Mouse (Mus musculus): ENCODE results near the gene Gm10282.

DNA sequence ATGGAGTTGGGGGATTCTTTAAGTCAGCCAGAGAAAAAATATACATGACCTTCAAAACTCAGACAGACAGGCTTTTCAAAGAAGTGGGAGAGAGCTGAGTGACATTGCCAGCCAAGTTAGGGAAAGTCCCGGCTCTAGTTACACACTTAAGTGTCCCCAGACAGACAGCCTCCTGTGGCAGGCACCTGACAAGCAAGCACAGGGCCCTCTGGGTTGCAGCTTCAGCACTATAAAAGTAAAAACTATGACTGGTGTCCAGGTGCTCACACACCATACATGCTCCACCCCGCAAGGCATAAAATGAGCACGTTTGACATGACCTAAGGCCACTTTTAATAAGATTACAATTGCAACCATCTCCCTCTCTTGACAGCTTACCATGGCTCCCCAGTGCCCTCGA lies 44.5 kb downstream of the Gm10282 start:
- TF ChIP-seq ETS1 (conservative IDR thresholded peaks at IDR 0.05; ENCODE audit: low read depth, low read length) (no peak), CTCF (conservative IDR thresholded peaks at IDR 0.05 in 1 of 2, IDR thresholded peaks at IDR 0.05 in 1 of 2; ENCODE audit: low read depth in 2 of 2, low read length in 2 of 2) (0 out of 4 replicates have a peak, but pooled peaks of 1 of the 2 experiments have one; percentile 9), ZC3H11A (IDR thresholded peaks at IDR 0.05; ENCODE audit: low read depth, low read length) (no peak), KAT2A (IDR thresholded peaks at IDR 0.05; ENCODE audit: insufficient replicate concordance, low read length) (no peak), CHD2 (IDR thresholded peaks at IDR 0.05; ENCODE audit: low read length) (no peak), MYC (IDR thresholded peaks at IDR 0.05; ENCODE audit: low read depth, low read length) (no peak), ELF1 (IDR thresholded peaks at IDR 0.05; ENCODE audit: low read depth, low read length) (no peak), EP300 (IDR thresholded peaks at IDR 0.05; ENCODE audit: low read length) (peak; percentile 35; the same call in 1 of the 2 replicates), POLR2A (IDR thresholded peaks at IDR 0.05; ENCODE audit: low read depth, low read length) (no peak)
